Mouse (Mus musculus) limb, embryonic 14.5 days (tissue): ENCODE results near the gene Tex38. TPM values are rescaled to one million over a fixed set of nuclear protein-coding genes. Genes with fewer than 3 reads are reported as not detected.
A peak's percentile ranks its signal among the peaks of the same experiment; 100 is the strongest.

ENCODE experiments used
- ATAC-seq: fragments of 200-750 bp; cut with Nextera tagmentation; 2 replicates; pipeline ENCODE4 v1.8.0; 2017; ENCODE audit warnings: low read depth, moderate number of reproducible peaks, moderate TSS enrichment; ENCODE audit not compliant: low FRiP score
- DNase-seq: peaks from one replicate; pipeline ENCODE4 v3.0.0-alpha.2; 2015; ENCODE audit warnings: low spot score
- H3K27ac ChIP-seq: fragments of 300-500 bp; sonication (generic); replicated peaks from 2 replicates; pipeline ENCODE4 v1.5.1; 2014; ENCODE audit warnings: low read depth, mild to moderate bottlenecking, low read length, moderate library complexity, mixed read lengths
- H3K27me3 ChIP-seq: fragments of 300-500 bp; sonication (generic); 2 replicates; pipeline ENCODE4 v1.6.1; 2014; ENCODE audit warnings: low read length, mixed read lengths; ENCODE audit not compliant: control insufficient read depth, insufficient read depth
- H3K36me3 ChIP-seq: fragments of 300-500 bp; sonication (generic); 2 replicates; pipeline ENCODE4 v1.6.1; 2014; ENCODE audit warnings: mild to moderate bottlenecking, low read length, moderate library complexity, mixed read lengths; ENCODE audit not compliant: control insufficient read depth, insufficient read depth
- H3K4me1 ChIP-seq: fragments of 300-500 bp; sonication (generic); 2 replicates; pipeline ENCODE4 v1.6.1; 2014; ENCODE audit warnings: antibody characterized with exemption, low read length, mixed read lengths; ENCODE audit not compliant: control insufficient read depth, insufficient read depth
- H3K4me2 ChIP-seq: fragments of 300-500 bp; sonication (generic); replicated peaks from 2 replicates; pipeline ENCODE4 v1.6.1; 2014; ENCODE audit warnings: low read depth, mild to moderate bottlenecking, low read length, moderate library complexity; ENCODE audit not compliant: severe bottlenecking
- H3K4me3 ChIP-seq: fragments of 300-500 bp; sonication (generic); replicated peaks from 2 replicates; pipeline ENCODE4 v1.5.1; 2014; ENCODE audit warnings: low read length
- H3K9ac ChIP-seq: fragments of 300-500 bp; sonication (generic); 2 replicates; pipeline ENCODE4 v1.6.1; 2014; ENCODE audit warnings: mild to moderate bottlenecking, low read depth, low read length, moderate library complexity; ENCODE audit not compliant: severe bottlenecking
- H3K9me3 ChIP-seq: fragments of 300-500 bp; sonication (generic); 2 replicates; pipeline ENCODE4 v1.6.1; 2016; ENCODE audit warnings: low read length; ENCODE audit not compliant: control insufficient read depth
- POLR2A ChIP-seq: fragments of 200-500 bp; IDR thresholded peaks from 2 replicates; pipeline ENCODE4 v1.8.0; 2012; ENCODE audit warnings: inconsistent platforms, mild to moderate bottlenecking, moderate library complexity, borderline replicate concordance; ENCODE audit not compliant: insufficient read depth, insufficient read length; ENCODE audit errors: extremely low read depth
- WGBS: fragments of 180-500 bp; shearing (Covaris S2); extraction: QIAGEN DNeasy Blood & Tissue Kit; methylation state at CpG from one replicate; pipeline ENCODE4 v1.1.7; 2014; 5-methylcytosine and 5-hydroxymethylcytosine counted together
- polyA plus RNA-seq, 2 experiments: library from polyadenylated mRNA; depleted of rRNA in 1 of 2; stranded (reverse) in 1 of 2; unstranded in 1 of 2; fragments of >200 nt; fragmentation: Nextera tagmentation in 1 of 2; extraction: Ambion mirVana in 1 of 2; gene quantifications; 2 replicates each; pipeline versions ENCODE4 v1.2.1 to v1.2.3; 2012 to 2014

Tex38 gene
- 0.50 and 1.0 TPM in 2 replicates for polyA plus RNA-seq (2012; rRNA removed)
- polyA plus RNA-seq (2014; fragmentation: Nextera tagmentation; extraction: Ambion mirVana), result 0.32 TPM in 1 of 2 replicates, not detected in the other

DNA sequence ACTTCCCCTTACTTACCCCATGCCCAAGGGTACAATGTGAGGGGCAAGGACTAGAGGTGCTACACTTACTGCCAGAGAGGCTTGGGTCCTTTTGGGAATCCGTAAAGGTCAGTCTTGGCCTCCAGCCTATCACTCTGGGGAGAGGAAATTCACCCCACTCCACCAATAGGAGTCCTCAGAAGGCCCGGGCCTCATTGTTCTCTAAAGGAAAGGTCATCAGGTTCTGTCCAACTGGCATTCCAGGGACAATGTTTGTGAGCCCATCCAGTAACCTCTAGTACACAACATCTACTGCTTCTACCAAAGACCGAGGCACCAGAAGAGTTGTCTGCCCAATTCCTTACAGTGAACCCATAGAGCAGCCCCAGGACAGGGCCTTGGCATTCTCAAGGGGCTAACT is at the start of gene Tex38:
Gene Tex38, minus strand, starts transcription at position 101 of the 400 bp plus-strand sequence.
- Histone ChIP-seq H3K27me3 (no peaks in the 10 kb centered on the region), H3K4me2 (no peak within 1 kb of the TSS), H3K27ac (no peak within 1 kb of the TSS), H3K36me3 (0 out of 2 replicates have a peak, but pooled peaks cover 4% of the 10 kb centered on the region), H3K4me3 (no peak within 1 kb of the TSS), H3K4me1 (peaks cover 6% of the 10 kb centered on the region; the same call in 1 of the 2 replicates), H3K9me3 (no peaks in the 10 kb centered on the region), H3K9ac (no peak within 1 kb of the TSS)
- WGBS, result 87% methylated on average over 3 of the region's 3 CpGs
- DNase-seq (no peak), ATAC-seq (no peak)
- no peak for TF ChIP-seq POLR2A

DNA sequence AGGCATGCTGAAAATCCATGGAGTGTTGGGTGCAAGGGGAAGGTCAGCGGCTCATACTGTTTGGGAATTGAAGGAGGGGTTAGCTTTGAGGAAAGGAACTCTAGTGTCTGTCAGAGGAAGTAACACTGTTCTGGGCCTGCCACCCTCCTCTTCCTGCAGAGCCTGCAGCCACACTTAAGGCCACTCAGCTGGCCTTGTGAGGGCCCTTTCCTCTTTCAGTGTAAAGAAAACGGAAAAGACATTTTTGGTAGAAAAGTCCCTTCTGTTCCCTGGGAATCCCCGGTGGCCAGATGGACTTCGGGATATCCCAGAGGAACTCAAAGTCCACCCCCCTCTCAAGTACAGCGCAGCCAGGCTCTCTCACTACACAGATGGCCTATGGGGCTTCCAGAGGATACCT is 49.7 kb upstream of the Tex38 start:
- Histone ChIP-seq H3K36me3 (peaks cover 29% of the 10 kb centered on the region), H3K27ac (no peak overlapping the region), H3K9me3 (no peaks in the 10 kb centered on the region), H3K4me1 (peaks cover 5% of the 10 kb centered on the region), H3K9ac (no peak overlapping the region), H3K27me3 (no peaks in the 10 kb centered on the region), H3K4me2 (no peak overlapping the region), H3K4me3 (no peak overlapping the region)
- DNase-seq, result no peak
- ATAC-seq, result no peak
- TF ChIP-seq POLR2A, result no peak
- WGBS, result 82% methylated on average over 5 of the region's 5 CpGs

DNA sequence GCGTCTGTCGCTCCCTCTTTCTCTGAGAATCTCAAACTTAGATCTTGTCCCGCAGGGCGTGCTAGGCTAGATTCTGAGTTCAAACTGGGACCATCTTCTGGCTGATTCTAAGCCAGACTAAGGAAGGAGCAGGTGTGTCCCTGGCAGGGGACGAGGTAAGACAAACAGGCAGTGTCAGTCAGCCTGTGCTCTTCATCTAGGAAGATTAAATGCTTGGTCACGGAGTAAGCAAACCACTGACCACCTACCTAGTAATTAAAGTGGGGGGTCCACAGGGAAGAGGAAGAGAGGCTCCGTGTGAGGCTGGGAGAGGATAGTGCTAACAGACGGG is 47.7 kb upstream of the Tex38 start:
- WGBS, result 4% methylated on average over 8 of the region's 8 CpGs
- Histone ChIP-seq H3K9me3 (no peaks in the 10 kb centered on the region), H3K27me3 (no peaks in the 10 kb centered on the region), H3K4me3 (peak overlapping the region; percentile 83), H3K4me1 (peaks cover 5% of the 10 kb centered on the region), H3K27ac (no peak overlapping the region), H3K4me2 (peak overlapping the region; percentile 80), H3K9ac (peak overlapping the region; percentile 72), H3K36me3 (peaks cover 18% of the 10 kb centered on the region)
- no peak; the same call in 1 of the 2 replicates for ATAC-seq
- no peak for DNase-seq
- TF ChIP-seq POLR2A, result no peak

GRCm38 (mm10) chr4:115827888-115828571 is 47.2 kb upstream of the Tex38 start, which contains the start of gene Mob3c:
Gene Mob3c, plus strand, starts transcription at chr4:115828092.
- Histone ChIP-seq H3K4me3 (peak within 1 kb of the TSS; percentile 83), H3K9ac (peak within 1 kb of the TSS; percentile 72), H3K27ac (peak within 1 kb of the TSS; percentile 72; the same call in 1 of the 2 replicates), H3K9me3 (no peaks in the 10 kb centered on the region), H3K36me3 (peaks cover 18% of the 10 kb centered on the region), H3K4me2 (peak within 1 kb of the TSS; percentile 80), H3K4me1 (peaks cover 5% of the 10 kb centered on the region), H3K27me3 (no peaks in the 10 kb centered on the region)
- WGBS, result 1% methylated on average over 43 of the region's 57 CpGs
- TF ChIP-seq POLR2A, result 0 out of 2 replicates have a peak, but pooled peaks have one; percentile 21
- ATAC-seq (peak; percentile 92), DNase-seq (peak; percentile 84)

DNA sequence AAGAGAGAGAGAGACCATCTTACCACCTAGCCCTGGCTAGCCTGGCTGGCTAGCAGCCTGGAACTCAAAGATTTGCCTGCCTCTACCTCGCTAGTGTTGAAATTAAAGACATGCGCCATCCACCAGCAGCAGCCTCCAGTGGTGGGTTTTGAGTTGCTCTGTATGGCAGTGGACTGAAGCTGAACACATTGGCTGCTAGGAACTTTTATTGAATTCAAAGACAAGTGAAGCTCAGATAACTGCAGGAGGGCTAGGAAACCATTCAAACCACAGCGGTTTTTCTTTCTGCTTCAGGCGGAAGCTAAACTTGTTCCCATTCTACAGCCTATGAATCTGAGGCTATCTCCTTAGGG is 46.7 kb upstream of the Tex38 start:
- peak; percentile 21; the same call in 1 of the 2 replicates for ATAC-seq
- Histone ChIP-seq H3K9ac (peak overlapping the region; percentile 72), H3K27ac (peak overlapping the region; percentile 72; the same call in 1 of the 2 replicates), H3K4me2 (peak overlapping the region; percentile 80), H3K4me1 (peaks cover 5% of the 10 kb centered on the region), H3K9me3 (no peaks in the 10 kb centered on the region), H3K4me3 (peak overlapping the region; percentile 83), H3K36me3 (peaks cover 15% of the 10 kb centered on the region), H3K27me3 (no peaks in the 10 kb centered on the region)
- 1% methylated on average over 4 of the region's 4 CpGs for WGBS
- no peak for TF ChIP-seq POLR2A
- DNase-seq, result no peak

- peaks cover 5% of the 10 kb centered on the region for H3K4me1 ChIP-seq
- ATAC-seq, result no peak
- no peak for DNase-seq
- no peaks in the 10 kb centered on the region for H3K27me3 ChIP-seq
- H3K9ac ChIP-seq, result no peak overlapping the region
- H3K4me3 ChIP-seq, result peak overlapping the region; percentile 83
- WGBS, result 73% methylated on average over 3 of the region's 3 CpGs
- H3K4me2 ChIP-seq, result peak overlapping the region; percentile 80
- H3K27ac ChIP-seq, result no peak overlapping the region
- peaks cover 10% of the 10 kb centered on the region for H3K36me3 ChIP-seq
- H3K9me3 ChIP-seq, result no peaks in the 10 kb centered on the region
- TF ChIP-seq POLR2A, result no peak
Observed at GRCm38 (mm10) chr4:115827066-115827465, 46.2 kb upstream of the Tex38 start.
